Mouse (Mus musculus): Measurements from ENCODE around the gene Plscr4. TPM values are rescaled to one million over a fixed set of nuclear protein-coding genes. Genes with fewer than 3 reads are reported as not detected.

The Plscr4 gene
- polyA plus RNA-seq, 1 experiment from 2014 or later: 4.7 TPM

DNA sequence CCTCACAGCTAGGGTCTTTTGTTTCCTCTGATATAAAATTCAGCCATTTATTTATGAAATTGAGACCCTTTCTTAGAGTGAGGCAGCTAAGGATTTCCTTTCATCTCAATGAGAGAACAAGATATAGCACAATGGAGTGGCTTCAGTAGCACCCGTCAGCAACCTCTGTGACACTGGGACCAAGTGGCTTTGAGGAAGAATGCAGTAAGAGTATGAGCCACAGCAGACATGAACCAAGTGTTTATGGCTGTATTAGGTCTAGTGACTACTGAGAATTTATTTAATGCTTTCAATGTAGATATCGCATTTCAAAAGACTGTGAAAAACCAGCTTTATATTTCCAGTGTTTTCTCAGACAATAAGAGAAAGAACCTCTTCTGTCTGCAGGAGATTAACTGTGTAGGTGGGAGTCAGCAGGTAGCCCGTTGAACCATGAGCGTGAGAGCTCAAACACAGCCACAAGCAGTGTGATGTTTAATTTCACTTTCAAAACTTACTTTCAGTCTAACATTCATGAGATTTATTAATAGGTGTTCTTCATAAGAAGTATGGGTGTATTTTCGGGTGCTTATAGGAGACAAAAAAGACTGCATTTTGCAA is 15.2 kb downstream of the Plscr4 start:
- 81% methylated on average over 5 of the region's 5 CpGs for WGBS
- Histone ChIP-seq H3K4me1 (no peaks in the 10 kb centered on the region), H3K9me3 (no peaks in the 10 kb centered on the region), H3K4me2 (no peak overlapping the region), H3K27ac (replicated peaks) (no peak overlapping the region), H3K36me3 (no peaks in the 10 kb centered on the region), H3K9ac (no peak overlapping the region), H3K27me3 (replicated peaks) (no peaks in the 10 kb centered on the region), H3K4me3 (no peak overlapping the region)
- no peak for ATAC-seq (ENCODE audit: extremely low read depth, insufficient number of reproducible peaks, low FRiP score, low TSS enrichment)

GRCm38 (mm10) chr9:92473178-92473577 is 16.0 kb downstream of the Plscr4 start:
- H3K9me3 ChIP-seq: no peaks in the 10 kb centered on the region

DNA sequence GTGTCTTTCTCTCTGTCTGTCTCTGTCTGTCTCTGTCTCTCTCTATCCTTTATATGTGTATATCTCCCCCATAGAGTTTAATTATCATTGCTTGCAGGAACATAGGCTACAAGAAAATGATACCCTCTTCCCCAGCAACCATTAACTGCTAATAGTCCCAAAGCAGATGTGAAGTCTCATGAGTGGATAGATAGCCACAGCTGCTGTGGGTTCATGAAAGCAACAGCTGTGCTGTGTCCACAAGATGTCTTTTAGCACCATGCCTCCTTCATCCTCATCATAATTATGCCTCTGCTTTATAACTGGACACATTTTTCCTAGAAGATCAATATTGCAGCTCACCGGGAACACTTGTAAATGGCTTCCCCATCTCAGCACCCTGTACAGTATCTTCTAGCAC is 17.1 kb downstream of the Plscr4 start:
- no peak for ATAC-seq (ENCODE audit: extremely low read depth, insufficient number of reproducible peaks, low FRiP score, low TSS enrichment)
- Histone ChIP-seq H3K4me3 (no peak overlapping the region), H3K9me3 (no peaks in the 10 kb centered on the region), H3K4me2 (no peak overlapping the region), H3K4me1 (no peaks in the 10 kb centered on the region), H3K9ac (no peak overlapping the region), H3K36me3 (no peaks in the 10 kb centered on the region), H3K27ac (replicated peaks) (no peak overlapping the region), H3K27me3 (replicated peaks) (no peaks in the 10 kb centered on the region)
- WGBS: 69% methylated on average over 1 of the region's 1 CpGs

More at GRCm38 (mm10) chr9:92473178-92473577, 16.0 kb downstream of the Plscr4 start:
- H3K9ac ChIP-seq: no peak overlapping the region
- H3K4me2 ChIP-seq: no peak overlapping the region
- H3K36me3 ChIP-seq: no peaks in the 10 kb centered on the region
- H3K4me3 ChIP-seq: no peak overlapping the region
- no peak overlapping the region for H3K27ac ChIP-seq (replicated peaks)
- H3K27me3 ChIP-seq (replicated peaks): no peaks in the 10 kb centered on the region
- no peaks in the 10 kb centered on the region for H3K4me1 ChIP-seq
- 72% methylated on average over 2 of the region's 2 CpGs for WGBS
- ATAC-seq (ENCODE audit: extremely low read depth, insufficient number of reproducible peaks, low FRiP score, low TSS enrichment): no peak

DNA sequence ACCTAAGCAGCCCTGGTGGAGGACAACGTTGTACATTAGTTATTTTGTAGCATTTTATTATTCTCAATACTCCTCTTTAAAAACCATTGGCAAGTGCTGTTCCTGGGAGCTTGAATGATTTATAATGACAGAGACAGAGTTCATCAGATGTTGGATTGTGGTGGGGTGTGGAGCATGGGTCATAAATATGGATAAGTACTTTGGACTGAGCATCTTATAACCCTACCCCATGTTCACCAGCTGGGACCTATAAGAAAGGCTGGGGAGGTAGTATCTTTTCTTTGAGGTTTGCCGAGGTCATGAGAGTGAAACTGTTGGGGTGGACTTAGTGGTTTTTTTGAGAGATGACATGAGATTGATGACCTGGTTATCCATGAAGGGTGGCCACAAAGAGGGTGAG is 24.5 kb downstream of the Plscr4 start:
- Histone ChIP-seq H3K4me3 (no peak overlapping the region), H3K27me3 (replicated peaks) (no peaks in the 10 kb centered on the region), H3K9me3 (no peaks in the 10 kb centered on the region), H3K4me2 (no peak overlapping the region), H3K4me1 (no peaks in the 10 kb centered on the region), H3K27ac (replicated peaks) (no peak overlapping the region), H3K9ac (no peak overlapping the region), H3K36me3 (no peaks in the 10 kb centered on the region)
- WGBS: 72% methylated on average over 2 of the region's 2 CpGs
- no peak for ATAC-seq (ENCODE audit: extremely low read depth, insufficient number of reproducible peaks, low FRiP score, low TSS enrichment)

DNA sequence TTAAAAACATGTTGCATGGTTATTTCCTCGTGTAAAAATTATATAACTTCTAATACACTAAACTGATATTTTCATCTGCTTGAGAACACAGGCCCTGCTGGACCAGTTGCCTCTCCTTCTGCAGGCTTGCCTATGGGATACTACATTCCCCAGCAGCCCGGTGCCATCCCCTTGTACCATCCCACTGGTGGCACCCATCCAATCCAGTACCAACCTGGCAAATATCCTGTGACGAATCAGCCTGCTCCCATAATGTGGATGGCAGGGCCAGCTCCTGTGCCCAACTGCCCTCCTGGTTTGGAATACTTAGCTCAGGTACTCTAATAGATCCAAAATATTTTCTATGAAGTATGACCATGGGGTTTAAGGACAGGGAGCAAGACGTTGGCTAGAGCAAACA is 25.4 kb downstream of the Plscr4 start:
- no peak overlapping the region for H3K4me3 ChIP-seq
- H3K4me1 ChIP-seq: no peaks in the 10 kb centered on the region
- H3K27ac ChIP-seq (replicated peaks): no peak overlapping the region
- no peak overlapping the region for H3K4me2 ChIP-seq
- no peaks in the 10 kb centered on the region for H3K27me3 ChIP-seq (replicated peaks)
- WGBS: 69% methylated on average over 4 of the region's 4 CpGs
- no peaks in the 10 kb centered on the region for H3K36me3 ChIP-seq
- H3K9ac ChIP-seq: no peak overlapping the region
- no peak for ATAC-seq (ENCODE audit: extremely low read depth, insufficient number of reproducible peaks, low FRiP score, low TSS enrichment)
- no peaks in the 10 kb centered on the region for H3K9me3 ChIP-seq

DNA sequence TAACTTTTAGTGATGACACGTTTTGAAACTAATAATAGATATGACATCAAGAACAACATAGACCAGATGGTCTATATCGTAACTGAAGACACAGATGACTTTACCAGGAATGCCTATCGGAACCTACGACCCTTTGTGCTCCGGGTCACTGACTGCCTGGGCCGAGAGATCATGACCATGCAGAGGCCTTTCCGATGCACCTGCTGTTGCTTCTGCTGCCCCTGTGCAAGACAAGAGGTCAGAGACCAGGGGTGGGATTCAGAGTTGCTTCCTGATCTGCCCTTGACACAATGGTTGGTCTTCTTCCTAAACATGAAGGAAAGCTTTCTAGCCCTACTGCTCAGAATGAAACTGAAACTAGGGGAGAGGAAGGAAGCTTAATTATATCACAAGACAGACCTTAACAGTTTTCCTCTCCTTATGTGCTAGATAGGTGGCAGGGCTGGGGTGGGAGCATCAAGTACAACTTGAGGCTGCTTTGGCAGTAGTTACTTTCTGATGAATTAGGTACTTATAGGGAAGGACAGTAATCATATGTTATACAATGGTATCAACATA is 27.6 kb downstream of the Plscr4 start:
- Histone ChIP-seq H3K4me3 (no peak overlapping the region), H3K9ac (no peak overlapping the region), H3K4me2 (no peak overlapping the region), H3K36me3 (no peaks in the 10 kb centered on the region), H3K4me1 (0 out of 2 replicates have a peak, but pooled peaks cover 6% of the 10 kb centered on the region), H3K9me3 (no peaks in the 10 kb centered on the region), H3K27ac (replicated peaks) (no peak overlapping the region), H3K27me3 (replicated peaks) (no peaks in the 10 kb centered on the region)
- ATAC-seq (ENCODE audit: extremely low read depth, insufficient number of reproducible peaks, low FRiP score, low TSS enrichment): no peak
- WGBS: 71% methylated on average over 7 of the region's 7 CpGs

GRCm38 (mm10) chr9:92489857-92490256 is 32.7 kb downstream of the Plscr4 start:
- Histone ChIP-seq H3K4me3 (no peak overlapping the region), H3K4me2 (no peak overlapping the region), H3K36me3 (no peaks in the 10 kb centered on the region), H3K9ac (no peak overlapping the region), H3K9me3 (no peaks in the 10 kb centered on the region), H3K27me3 (replicated peaks) (no peaks in the 10 kb centered on the region), H3K4me1 (0 out of 2 replicates have a peak, but pooled peaks cover 6% of the 10 kb centered on the region), H3K27ac (replicated peaks) (no peak overlapping the region)
- 84% methylated on average over 7 of the region's 7 CpGs for WGBS
- ATAC-seq (ENCODE audit: extremely low read depth, insufficient number of reproducible peaks, low FRiP score, low TSS enrichment): no peak

- H3K4me1 ChIP-seq: 0 out of 2 replicates have a peak, but pooled peaks cover 6% of the 10 kb centered on the region
- no peak overlapping the region for H3K4me2 ChIP-seq
- WGBS: 82% methylated on average over 3 of the region's 3 CpGs
- no peaks in the 10 kb centered on the region for H3K27me3 ChIP-seq (replicated peaks)
- no peaks in the 10 kb centered on the region for H3K9me3 ChIP-seq
- no peaks in the 10 kb centered on the region for H3K36me3 ChIP-seq
- H3K27ac ChIP-seq (replicated peaks): no peak overlapping the region
- no peak for ATAC-seq (ENCODE audit: extremely low read depth, insufficient number of reproducible peaks, low FRiP score, low TSS enrichment)
- no peak overlapping the region for H3K4me3 ChIP-seq
- no peak overlapping the region for H3K9ac ChIP-seq
Observed at GRCm38 (mm10) chr9:92490319-92490718, 33.1 kb downstream of the Plscr4 start.

DNA sequence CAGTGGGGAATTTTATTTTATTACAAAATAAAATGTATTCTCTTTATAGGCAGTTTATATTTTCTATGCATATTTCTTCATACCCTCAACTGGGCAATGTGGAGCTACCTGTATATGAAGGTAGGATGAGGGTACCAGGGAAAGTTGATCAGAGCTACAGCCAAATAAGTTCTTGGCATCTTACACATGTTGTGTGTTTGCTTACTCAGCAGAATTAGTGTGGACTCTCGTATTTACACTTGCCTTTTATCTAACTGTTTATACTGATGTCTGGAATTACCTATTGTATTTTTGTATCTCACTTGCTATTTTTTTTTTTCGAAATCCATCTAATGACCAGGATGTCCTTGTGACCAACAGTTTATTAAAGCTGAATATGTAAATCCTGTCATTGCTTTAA is 34.1 kb downstream of the Plscr4 start:
- Histone ChIP-seq H3K27me3 (replicated peaks) (no peaks in the 10 kb centered on the region), H3K9ac (no peak overlapping the region), H3K36me3 (no peaks in the 10 kb centered on the region), H3K4me2 (no peak overlapping the region), H3K27ac (replicated peaks) (no peak overlapping the region), H3K4me3 (no peak overlapping the region), H3K4me1 (0 out of 2 replicates have a peak, but pooled peaks cover 6% of the 10 kb centered on the region), H3K9me3 (no peaks in the 10 kb centered on the region)
- 56% methylated on average over 2 of the region's 2 CpGs for WGBS
- no peak for ATAC-seq (ENCODE audit: extremely low read depth, insufficient number of reproducible peaks, low FRiP score, low TSS enrichment)

DNA sequence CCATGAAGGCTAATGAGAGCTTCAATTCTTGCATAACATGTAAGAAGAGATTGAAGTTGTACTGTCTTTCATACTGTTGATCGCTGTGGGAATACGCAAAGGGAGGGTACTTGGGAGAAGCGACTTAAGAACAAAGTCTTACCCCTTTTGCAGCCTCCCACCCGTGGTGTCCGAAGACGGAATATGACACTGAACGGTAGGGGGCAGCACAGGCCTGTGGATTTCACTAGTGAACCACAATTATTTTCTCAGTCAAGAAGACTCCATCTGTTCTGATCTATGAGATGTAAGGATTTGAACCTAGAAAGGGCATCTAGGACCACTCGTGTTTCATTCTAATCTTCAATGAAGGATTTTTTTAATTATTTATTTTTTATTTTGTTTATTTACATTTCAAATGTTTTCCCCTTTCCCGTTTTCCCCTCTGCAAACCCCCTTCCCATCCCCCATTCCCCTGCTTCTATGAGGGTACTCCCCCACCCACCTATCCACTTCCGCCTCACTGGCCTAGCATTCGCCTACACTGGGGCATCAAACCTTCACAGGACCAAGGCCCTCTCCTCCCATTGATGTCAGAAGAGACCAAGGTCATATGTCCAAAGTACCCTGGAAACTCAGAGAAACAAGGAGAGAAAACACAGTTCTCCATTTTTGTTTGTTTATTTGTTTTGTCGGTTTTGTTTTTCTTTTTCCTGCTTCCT is 42.7 kb downstream of the Plscr4 start:
- WGBS: 36% methylated on average over 12 of the region's 12 CpGs
- ATAC-seq (ENCODE audit: extremely low read depth, insufficient number of reproducible peaks, low FRiP score, low TSS enrichment): no peak
- H3K36me3 ChIP-seq: no peaks in the 10 kb centered on the region
- H3K4me3 ChIP-seq: no peak overlapping the region
- H3K4me1 ChIP-seq: no peaks in the 10 kb centered on the region
- H3K27me3 ChIP-seq (replicated peaks): 0 out of 2 replicates have a peak, but pooled peaks cover 3% of the 10 kb centered on the region
- no peak overlapping the region for H3K9ac ChIP-seq
- H3K4me2 ChIP-seq: no peak overlapping the region
- H3K27ac ChIP-seq (replicated peaks): no peak overlapping the region
- H3K9me3 ChIP-seq: no peaks in the 10 kb centered on the region

DNA sequence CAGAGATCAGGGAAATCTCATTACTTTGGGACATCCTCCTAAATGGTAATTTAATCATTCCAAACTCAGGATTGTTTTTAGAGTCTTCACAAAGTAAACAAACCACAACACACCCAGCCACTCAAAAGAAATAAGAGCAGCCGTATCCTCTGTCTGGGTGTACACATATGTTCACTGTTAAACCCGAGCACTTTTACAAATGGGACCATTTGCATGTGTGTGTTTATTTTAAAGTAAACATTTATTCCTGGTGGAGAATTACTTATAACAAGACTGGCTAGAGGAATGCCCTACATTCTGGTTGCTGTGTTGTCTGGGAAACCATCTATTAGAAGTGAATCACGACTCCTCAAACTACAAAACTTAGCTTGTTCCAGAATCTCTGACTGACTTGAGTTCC is 47.1 kb downstream of the Plscr4 start:
- Histone ChIP-seq H3K27me3 (replicated peaks) (no peaks in the 10 kb centered on the region), H3K36me3 (no peaks in the 10 kb centered on the region), H3K9ac (no peak overlapping the region), H3K9me3 (no peaks in the 10 kb centered on the region), H3K4me3 (no peak overlapping the region), H3K4me2 (no peak overlapping the region), H3K4me1 (no peaks in the 10 kb centered on the region), H3K27ac (replicated peaks) (no peak overlapping the region)
- no peak for ATAC-seq (ENCODE audit: extremely low read depth, insufficient number of reproducible peaks, low FRiP score, low TSS enrichment)
- 67% methylated on average over 3 of the region's 3 CpGs for WGBS

GRCm38 (mm10) chr9:92504889-92505288 is 47.7 kb downstream of the Plscr4 start:
- no peak overlapping the region for H3K27ac ChIP-seq (replicated peaks)
- H3K4me3 ChIP-seq: no peak overlapping the region
- ATAC-seq (ENCODE audit: extremely low read depth, insufficient number of reproducible peaks, low FRiP score, low TSS enrichment): no peak
- no peaks in the 10 kb centered on the region for H3K36me3 ChIP-seq
- H3K27me3 ChIP-seq (replicated peaks): no peaks in the 10 kb centered on the region
- no peaks in the 10 kb centered on the region for H3K4me1 ChIP-seq
- 55% methylated on average over 1 of the region's 1 CpGs for WGBS
- no peak overlapping the region for H3K4me2 ChIP-seq
- H3K9ac ChIP-seq: no peak overlapping the region
- H3K9me3 ChIP-seq: no peaks in the 10 kb centered on the region
